Mouse (Mus musculus): ENCODE results near the gene Tmem88. TPM values are rescaled to one million over a fixed set of nuclear protein-coding genes. Genes with fewer than 3 reads are reported as not detected.

Tmem88 gene
- polyA plus RNA-seq, 1 experiment from 2014 or later: 39.1 TPM

DNA sequence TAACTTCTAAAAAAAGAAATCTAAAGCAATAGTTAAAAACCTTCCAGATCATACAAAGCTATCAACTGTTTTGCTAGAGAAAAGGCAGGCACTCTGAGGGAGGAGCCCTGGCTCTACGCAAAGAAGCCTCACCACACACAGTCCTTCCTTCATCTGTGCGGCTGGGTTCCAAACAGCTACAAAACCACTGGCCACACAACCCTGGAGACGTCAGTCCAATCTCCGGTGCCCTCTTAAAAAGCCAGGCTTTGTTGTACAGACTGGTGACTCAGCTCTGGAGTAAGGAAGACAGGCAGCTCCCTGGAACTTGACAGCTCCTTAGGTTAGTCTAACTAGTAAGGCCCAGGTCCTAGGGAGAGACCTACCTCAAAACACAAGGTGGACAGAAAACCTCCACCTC, 22.4 kb downstream of the Tmem88 start:
- no peak for ATAC-seq (ENCODE audit: insufficient read depth)
- Histone ChIP-seq H3K36me3 (ENCODE audit: insufficient read depth) (peaks cover 31% of the 10 kb centered on the region), H3K27me3 (ENCODE audit: insufficient read depth, low read length) (no peaks in the 10 kb centered on the region), H3K9ac (no peak overlapping the region), H3K27ac (ENCODE audit: low read depth) (no peak overlapping the region), H3K4me3 (ENCODE audit: low read depth, low read length) (no peak overlapping the region), H3K9me3 (ENCODE audit: low read depth, low read length) (no peaks in the 10 kb centered on the region), H3K4me2 (no peak overlapping the region), H3K4me1 (ENCODE audit: insufficient read depth) (peaks cover 15% of the 10 kb centered on the region)
- WGBS: 84% methylated on average over 4 of the region's 4 CpGs
- no peak for DNase-seq
- no peak for TF ChIP-seq CTCF (IDR thresholded peaks at IDR 0.05; ENCODE audit: low read depth)

- 0 out of 2 replicates have a peak overlapping the region, but pooled peaks have one; percentile 12 for H3K4me2 ChIP-seq
- no peaks in the 10 kb centered on the region for H3K27me3 ChIP-seq (ENCODE audit: insufficient read depth, low read length)
- H3K9me3 ChIP-seq (ENCODE audit: low read depth, low read length): no peaks in the 10 kb centered on the region
- H3K36me3 ChIP-seq (ENCODE audit: insufficient read depth): peaks cover 31% of the 10 kb centered on the region
- TF ChIP-seq CTCF (IDR thresholded peaks at IDR 0.05; ENCODE audit: low read depth): no peak
- no peak overlapping the region for H3K4me3 ChIP-seq (ENCODE audit: low read depth, low read length)
- no peak overlapping the region for H3K27ac ChIP-seq (ENCODE audit: low read depth)
- H3K4me1 ChIP-seq (ENCODE audit: insufficient read depth): peaks cover 15% of the 10 kb centered on the region
- H3K9ac ChIP-seq: no peak overlapping the region
- no peak for DNase-seq
- ATAC-seq (ENCODE audit: insufficient read depth): no peak
- 88% methylated on average over 16 of the region's 16 CpGs for WGBS
These were observed 24.6 kb downstream of the Tmem88 start for GRCm38 (mm10) chr11:69373223-69373965.

DNA sequence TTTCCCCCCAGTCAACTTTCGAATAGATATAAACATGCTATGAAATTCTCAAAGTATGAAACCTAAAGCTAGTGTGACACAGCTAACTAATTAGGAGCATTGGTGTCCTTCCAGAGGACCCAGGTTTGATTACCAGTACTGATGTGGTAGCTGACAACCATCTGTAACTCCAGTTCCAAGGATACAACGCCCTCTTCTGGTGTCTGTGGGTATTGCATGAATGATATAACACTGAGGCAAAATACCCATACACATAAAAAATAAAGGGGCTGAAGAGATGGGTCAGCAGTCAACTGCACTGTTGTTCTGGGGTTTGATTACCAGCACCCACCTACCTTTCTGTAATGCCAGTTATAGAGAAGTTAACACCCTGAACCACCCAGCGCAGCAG, 25.3 kb downstream of the Tmem88 start:
- ATAC-seq (ENCODE audit: insufficient read depth) (no peak), DNase-seq (peak; percentile 50)
- peak overlapping the region; percentile 51 for H3K4me2 ChIP-seq
- peak overlapping the region; percentile 72; the same call in 1 of the 2 replicates for H3K27ac ChIP-seq (ENCODE audit: low read depth)
- TF ChIP-seq CTCF (IDR thresholded peaks at IDR 0.05; ENCODE audit: low read depth): peak; percentile 60
- 0 out of 2 replicates have a peak overlapping the region, but pooled peaks have one; percentile 8 for H3K9ac ChIP-seq
- peaks cover 27% of the 10 kb centered on the region for H3K36me3 ChIP-seq (ENCODE audit: insufficient read depth)
- WGBS: 49% methylated on average over 3 of the region's 3 CpGs
- H3K9me3 ChIP-seq (ENCODE audit: low read depth, low read length): no peaks in the 10 kb centered on the region
- no peaks in the 10 kb centered on the region for H3K27me3 ChIP-seq (ENCODE audit: insufficient read depth, low read length)
- H3K4me3 ChIP-seq (ENCODE audit: low read depth, low read length): 0 out of 2 replicates have a peak overlapping the region, but pooled peaks have one; percentile 11
- H3K4me1 ChIP-seq (ENCODE audit: insufficient read depth): peaks cover 15% of the 10 kb centered on the region

- WGBS: 23% methylated on average over 12 of the region's 12 CpGs
- peak overlapping the region; percentile 72; the same call in 1 of the 2 replicates for H3K27ac ChIP-seq (ENCODE audit: low read depth)
- peak overlapping the region; percentile 11; the same call in 1 of the 2 replicates for H3K9ac ChIP-seq
- peaks cover 20% of the 10 kb centered on the region for H3K4me1 ChIP-seq (ENCODE audit: insufficient read depth)
- no peaks in the 10 kb centered on the region for H3K9me3 ChIP-seq (ENCODE audit: low read depth, low read length)
- no peak for TF ChIP-seq CTCF (IDR thresholded peaks at IDR 0.05; ENCODE audit: low read depth)
- H3K36me3 ChIP-seq (ENCODE audit: insufficient read depth): peaks cover 25% of the 10 kb centered on the region
- no peaks in the 10 kb centered on the region for H3K27me3 ChIP-seq (ENCODE audit: insufficient read depth, low read length)
- DNase-seq: peak; percentile 22
- peak overlapping the region; percentile 11 for H3K4me3 ChIP-seq (ENCODE audit: low read depth, low read length)
- ATAC-seq (ENCODE audit: insufficient read depth): no peak
- peak overlapping the region; percentile 51 for H3K4me2 ChIP-seq
These were observed 25.8 kb downstream of the Tmem88 start for GRCm38 (mm10) chr11:69372056-69372779.

DNA sequence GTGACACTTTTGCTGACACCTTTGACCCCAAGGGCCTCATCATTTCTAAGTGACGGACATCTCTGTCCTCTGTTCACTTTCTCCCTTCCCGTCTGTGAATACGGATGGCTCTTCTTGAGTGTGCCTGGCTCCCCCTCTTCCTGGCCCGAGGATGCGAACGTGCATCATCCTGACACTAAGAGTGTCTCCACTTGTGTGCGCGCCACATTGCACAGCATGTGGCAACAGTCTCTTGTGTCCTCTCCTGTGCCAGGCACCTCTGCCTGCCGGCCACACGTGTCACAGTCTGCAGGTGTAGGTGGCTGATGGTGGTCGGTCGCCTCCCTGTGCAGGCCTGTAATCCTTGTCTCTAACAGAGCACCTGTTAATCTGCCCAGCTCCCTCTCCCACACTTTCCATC, 26.4 kb downstream of the Tmem88 start:
- Histone ChIP-seq H3K9ac (peak overlapping the region; percentile 11; the same call in 1 of the 2 replicates), H3K9me3 (ENCODE audit: low read depth, low read length) (no peaks in the 10 kb centered on the region), H3K4me3 (ENCODE audit: low read depth, low read length) (peak overlapping the region; percentile 11; the same call in 1 of the 2 replicates), H3K27me3 (ENCODE audit: insufficient read depth, low read length) (no peaks in the 10 kb centered on the region), H3K27ac (ENCODE audit: low read depth) (peak overlapping the region; percentile 72), H3K4me2 (peak overlapping the region; percentile 51), H3K4me1 (ENCODE audit: insufficient read depth) (peaks cover 20% of the 10 kb centered on the region), H3K36me3 (ENCODE audit: insufficient read depth) (peaks cover 25% of the 10 kb centered on the region)
- DNase-seq (no peak), ATAC-seq (ENCODE audit: insufficient read depth) (no peak)
- TF ChIP-seq CTCF (IDR thresholded peaks at IDR 0.05; ENCODE audit: low read depth): no peak
- 43% methylated on average over 12 of the region's 12 CpGs for WGBS

GRCm38 (mm10) chr11:69370817-69371215, 27.2 kb downstream of the Tmem88 start:
- Histone ChIP-seq H3K36me3 (ENCODE audit: insufficient read depth) (peaks cover 22% of the 10 kb centered on the region), H3K4me3 (ENCODE audit: low read depth, low read length) (peak overlapping the region; percentile 5; the same call in 1 of the 2 replicates), H3K27ac (ENCODE audit: low read depth) (peak overlapping the region; percentile 81), H3K27me3 (ENCODE audit: insufficient read depth, low read length) (no peaks in the 10 kb centered on the region), H3K4me2 (peak overlapping the region; percentile 51), H3K9me3 (ENCODE audit: low read depth, low read length) (no peaks in the 10 kb centered on the region), H3K9ac (0 out of 2 replicates have a peak overlapping the region, but pooled peaks have one; percentile 6), H3K4me1 (ENCODE audit: insufficient read depth) (peaks cover 23% of the 10 kb centered on the region)
- no peak for TF ChIP-seq CTCF (IDR thresholded peaks at IDR 0.05; ENCODE audit: low read depth)
- ATAC-seq (ENCODE audit: insufficient read depth): no peak
- peak; percentile 59 for DNase-seq
- WGBS: 14% methylated on average over 9 of the region's 9 CpGs
